Mouse (Mus musculus) gonadal fat pad, adult 2 months (tissue): ENCODE results near the gene Gm10229. TPM values are rescaled to one million over a fixed set of nuclear protein-coding genes. Genes with fewer than 3 reads are reported as not detected.
"Not testable (repeated sequence)": the region's sequence is repeated elsewhere in the genome, so short reads cannot be mapped to it uniquely, and the experiment has no call there.

Experiments used
- DNase-seq: peaks from one replicate; pipeline ENCODE4 v3.0.0-alpha.2; 2012; ENCODE audit warnings: low read depth
- polyA plus RNA-seq: library from polyadenylated mRNA; depleted of rRNA; stranded (reverse); fragments of >200 nt; gene quantifications from 2 replicates; pipeline ENCODE4 v1.2.3, GENCODE M21; 2012; rRNA removed

Gm10229 gene
- not detected in 2 replicates for polyA plus RNA-seq

- not testable (repeated sequence) for DNase-seq
These were observed at the start of gene Gm10229 for GRCm38 (mm10) chr16:89014984-89015383. TSS of gene Gm10229 (plus strand) at chr16:89015284.

DNA sequence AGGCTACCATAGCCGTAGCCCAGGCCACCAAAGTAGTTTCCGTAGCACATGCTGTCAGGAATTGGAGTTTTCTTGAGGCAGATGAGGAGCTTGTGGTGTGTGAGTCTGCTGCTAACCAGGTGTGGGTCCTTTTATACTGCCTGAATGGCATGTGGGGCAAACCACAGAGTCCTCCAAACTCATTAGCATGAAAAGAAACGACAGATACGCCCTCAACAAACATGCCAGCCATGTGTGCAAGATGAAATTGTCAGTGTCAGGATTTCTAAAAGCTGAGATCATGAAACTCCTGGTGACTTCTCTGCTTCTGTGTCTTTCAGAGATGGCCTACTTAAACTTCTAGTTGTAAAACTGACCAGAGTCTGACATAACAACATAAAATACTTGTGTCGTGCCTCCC, 4.4 kb upstream of the Gm10229 start, which contains the start of gene Krtap22-2:
TSS of gene Krtap22-2 (minus strand) at position 101 of the 400 bp plus-strand sequence.
- no peak for DNase-seq

GRCm38 (mm10) chr16:89013973-89014372, 1.1 kb upstream of the Gm10229 start:
- no peak for DNase-seq

GRCm38 (mm10) chr16:89031399-89031798, 16.3 kb downstream of the Gm10229 start, which contains the start of gene Krtap6-1:
TSS of gene Krtap6-1 (plus strand) at chr16:89031699.
- DNase-seq = not testable (repeated sequence)

- DNase-seq = not testable (repeated sequence)
These were observed 26.3 kb downstream of the Gm10229 start, which contains the start of gene Gm10228 for GRCm38 (mm10) chr16:89041372-89041771. TSS of gene Gm10228 (minus strand) at chr16:89041472.

- DNase-seq = no peak
These were observed 32.7 kb downstream of the Gm10229 start, which contains the start of gene Krtap6-5 for GRCm38 (mm10) chr16:89047783-89048182. TSS of gene Krtap6-5 (minus strand) at chr16:89047883.

- DNase-seq = not testable (repeated sequence)
These were observed 48.8 kb downstream of the Gm10229 start, which contains the start of gene 1110025L11Rik for GRCm38 (mm10) chr16:89063902-89064301. TSS of gene 1110025L11Rik (minus strand) at chr16:89064002.

Other genes starting within 250 kb of the Gm10229 start
- not detected in 2 replicates for gene 2310057N15Rik, start 241.1 kb upstream of the Gm10229 start, polyA plus RNA-seq
- gene Gm5965, start 237.4 kb upstream of the Gm10229 start, polyA plus RNA-seq = not detected in 2 replicates
- not detected in 2 replicates for gene Gm20741, start 203.1 kb upstream of the Gm10229 start, polyA plus RNA-seq
- gene Krtap15, start 195.1 kb upstream of the Gm10229 start, polyA plus RNA-seq = not detected in 2 replicates
- not detected in 2 replicates for gene Krtap14, start 189.1 kb upstream of the Gm10229 start, polyA plus RNA-seq
- not detected in 2 replicates for gene Krtap19-1, start 145.9 kb upstream of the Gm10229 start, polyA plus RNA-seq
- not detected in 2 replicates for gene Krtap19-2, start 141.0 kb upstream of the Gm10229 start, polyA plus RNA-seq
- not detected in 2 replicates for gene Krtap19-3, start 137.2 kb upstream of the Gm10229 start, polyA plus RNA-seq
- gene Krtap19-4, start 130.2 kb upstream of the Gm10229 start, polyA plus RNA-seq = not detected in 2 replicates
- not detected in 2 replicates for gene Krtap19-5, start 118.8 kb upstream of the Gm10229 start, polyA plus RNA-seq
- gene Krtap19-9b, start 83.0 kb upstream of the Gm10229 start, polyA plus RNA-seq = not detected in 2 replicates
- not detected in 2 replicates for gene Krtap16-3, start 52.4 kb upstream of the Gm10229 start, polyA plus RNA-seq
- gene Krtap22-2, start 4.5 kb upstream of the Gm10229 start, polyA plus RNA-seq = not detected in 2 replicates
- gene Krtap6-1, start 16.4 kb downstream of the Gm10229 start, polyA plus RNA-seq = not detected in 2 replicates
- gene Gm10228, start 26.2 kb downstream of the Gm10229 start, polyA plus RNA-seq = not detected in 2 replicates
- not detected in 2 replicates for gene Krtap6-5, start 32.6 kb downstream of the Gm10229 start, polyA plus RNA-seq
- not detected in 2 replicates for gene 1110025L11Rik, start 48.7 kb downstream of the Gm10229 start, polyA plus RNA-seq
- not detected in 2 replicates for gene Krtap6-3, start 68.7 kb downstream of the Gm10229 start, polyA plus RNA-seq
- gene Gm6358, start 125.6 kb downstream of the Gm10229 start, polyA plus RNA-seq = not detected in 2 replicates
- gene Gm10061, start 135.8 kb downstream of the Gm10229 start, polyA plus RNA-seq = not detected in 2 replicates
- gene Gm9789, start 142.7 kb downstream of the Gm10229 start, polyA plus RNA-seq = not detected in 2 replicates
- not detected in 2 replicates for gene Gm7735, start 154.2 kb downstream of the Gm10229 start, polyA plus RNA-seq
- not detected in 2 replicates for gene 1110057P08Rik, start 159.5 kb downstream of the Gm10229 start, polyA plus RNA-seq
- gene Krtap20-2, start 190.6 kb downstream of the Gm10229 start, polyA plus RNA-seq = not detected in 2 replicates